Mouse (Mus musculus) MEL (cell line): ENCODE measurements around the gene Abhd4. TPM values are rescaled to one million over a fixed set of nuclear protein-coding genes. Genes with fewer than 3 reads are reported as not detected.

ENCODE experiments used
- DNase-seq: peaks from one replicate; pipeline ENCODE4 v3.0.0; 2011; ENCODE audit warnings: low read depth, low spot score
- H3K27ac ChIP-seq: 2 replicates; pipeline ENCODE4 v1.5.1; 2012; ENCODE audit warnings: low read depth, mild to moderate bottlenecking, control low read depth, low read length, moderate library complexity; ENCODE audit not compliant: control insufficient read depth
- H3K27me3 ChIP-seq, 2 experiments: fragments of 150-350 bp in 1 of 2; sonication (generic) in 1 of 2; 2 replicates each; pipeline ENCODE4 v1.6.1; 2012; ENCODE audit warnings: low read length in 2 of 2, mild to moderate bottlenecking in 2 of 2, improper control_type of control experiment in 1 of 2, moderate library complexity in 1 of 2; ENCODE audit not compliant: insufficient read depth in 2 of 2, control insufficient read depth in 1 of 2
- H3K36me3 ChIP-seq, 2 experiments: 2 replicates each; pipeline ENCODE4 v1.6.1; 2012 to 2014; ENCODE audit warnings: low read length in 2 of 2, improper control_type of control experiment in 1 of 2, inconsistent platforms in 1 of 2, mild to moderate bottlenecking in 1 of 2; ENCODE audit not compliant: insufficient read depth in 2 of 2, control insufficient read depth in 1 of 2
- H3K4me1 ChIP-seq, 2 experiments: fragments of 150-350 bp in 1 of 2; sonication (generic) in 1 of 2; 2 replicates each; pipeline ENCODE4 v1.6.1; 2012; ENCODE audit warnings: low read length in 2 of 2, improper control_type of control experiment in 1 of 2, mild to moderate bottlenecking in 1 of 2; ENCODE audit not compliant: insufficient read depth in 2 of 2, control insufficient read depth in 1 of 2
- H3K4me3 ChIP-seq, 2 experiments: fragments of 150-350 bp in 1 of 2; sonication (generic) in 1 of 2; 2 replicates each; pipeline ENCODE4 v1.5.1; 2012; ENCODE audit warnings: low read depth in 2 of 2, low read length in 2 of 2, mild to moderate bottlenecking in 2 of 2, moderate library complexity in 2 of 2, control low read depth in 1 of 2, improper control_type of control experiment in 1 of 2; ENCODE audit not compliant: control insufficient read depth in 1 of 2, insufficient read depth in 1 of 2
- H3K79me2 ChIP-seq: 2 replicates; pipeline ENCODE4 v1.6.1; 2012; ENCODE audit warnings: mild to moderate bottlenecking, low read length, moderate library complexity; ENCODE audit not compliant: control insufficient read depth, poor library complexity, insufficient read depth
- H3K9ac ChIP-seq: 2 replicates; pipeline ENCODE4 v1.6.1; 2012; ENCODE audit warnings: low read depth, mild to moderate bottlenecking, control low read depth, low read length, moderate library complexity; ENCODE audit not compliant: control insufficient read depth, poor library complexity, severe bottlenecking
- H3K9me3 ChIP-seq: fragments of 150-350 bp; sonication (generic); replicated peaks from 2 replicates; pipeline ENCODE4 v1.6.1; 2012; ENCODE audit warnings: mild to moderate bottlenecking, low read length, improper control_type of control experiment, moderate library complexity; ENCODE audit not compliant: insufficient read depth
- BHLHE40 ChIP-seq: IDR thresholded peaks from 2 replicates; pipeline ENCODE4 v1.6.1; 2012; ENCODE audit warnings: low read depth, mild to moderate bottlenecking, inconsistent platforms, low read length, improper control_type of control experiment, borderline replicate concordance
- CHD1 ChIP-seq: IDR thresholded peaks from 2 replicates; pipeline ENCODE4 v1.6.1; 2012; ENCODE audit warnings: low read depth, mild to moderate bottlenecking, inconsistent platforms, low read length, improper control_type of control experiment
- CHD2 ChIP-seq: IDR thresholded peaks from 2 replicates; pipeline ENCODE4 v1.6.1; 2011; ENCODE audit warnings: low read length, improper control_type of control experiment
- CTCF ChIP-seq, 3 experiments: IDR thresholded peaks in 2 of 3; conservative IDR thresholded peaks in 1 of 3; 2 replicates each; pipeline ENCODE4 v1.5.1; 2011 to 2012; ENCODE audit warnings: low read length in 3 of 3, low read depth in 2 of 3, mild to moderate bottlenecking in 2 of 3, improper control_type of control experiment in 1 of 3, inconsistent platforms in 1 of 3, mixed read lengths in 1 of 3, moderate library complexity in 1 of 3; ENCODE audit not compliant: control insufficient read depth in 1 of 3, insufficient read depth in 1 of 3, poor library complexity in 1 of 3, severe bottlenecking in 1 of 3
- E2F4 ChIP-seq: IDR thresholded peaks from 2 replicates; pipeline ENCODE4 v1.6.1; 2011; ENCODE audit warnings: low read depth, low read length, improper control_type of control experiment, borderline replicate concordance
- ELF1 ChIP-seq: IDR thresholded peaks from 2 replicates; pipeline ENCODE4 v1.6.1; 2014; ENCODE audit warnings: low read depth, mild to moderate bottlenecking, inconsistent platforms, low read length, improper control_type of control experiment, moderate library complexity
- ETS1 ChIP-seq: IDR thresholded peaks from 2 replicates; pipeline ENCODE4 v1.6.1; 2012; ENCODE audit warnings: low read depth, mild to moderate bottlenecking, inconsistent platforms, low read length, improper control_type of control experiment, moderate library complexity
- GABPA ChIP-seq: IDR thresholded peaks from 2 replicates; pipeline ENCODE4 v1.6.1; 2012; ENCODE audit warnings: low read depth, mild to moderate bottlenecking, inconsistent platforms, low read length, improper control_type of control experiment, moderate library complexity
- GATA1 ChIP-seq: IDR thresholded peaks from 2 replicates; pipeline ENCODE4 v1.6.1; 2011; ENCODE audit warnings: low read depth, low read length, improper control_type of control experiment
- HCFC1 ChIP-seq: IDR thresholded peaks from 2 replicates; pipeline ENCODE4 v1.6.1; 2012; ENCODE audit warnings: low read depth, mild to moderate bottlenecking, inconsistent platforms, low read length, improper control_type of control experiment, moderate library complexity
- KAT2A ChIP-seq: conservative IDR thresholded peaks from 2 replicates; pipeline ENCODE4 v1.6.1; 2012; ENCODE audit warnings: low read depth, low read length, improper control_type of control experiment, inconsistent platforms
- MAFK ChIP-seq: IDR thresholded peaks from 2 replicates; pipeline ENCODE4 v1.6.1; 2011; ENCODE audit warnings: low read depth, mild to moderate bottlenecking, low read length, improper control_type of control experiment, borderline replicate concordance
- MAX ChIP-seq: IDR thresholded peaks from 2 replicates; pipeline ENCODE4 v1.6.1; 2011; ENCODE audit warnings: low read length, improper control_type of control experiment
- MAZ ChIP-seq: IDR thresholded peaks from 2 replicates; pipeline ENCODE4 v1.6.1; 2012; ENCODE audit warnings: low read depth, mild to moderate bottlenecking, inconsistent platforms, low read length, improper control_type of control experiment
- MEF2A ChIP-seq: IDR thresholded peaks from 2 replicates; pipeline ENCODE4 v1.6.1; 2014; ENCODE audit warnings: low read depth, mild to moderate bottlenecking, inconsistent platforms, low read length, improper control_type of control experiment; ENCODE audit not compliant: poor library complexity, insufficient replicate concordance, severe bottlenecking; ENCODE audit errors: extremely low read depth
- MXI1 ChIP-seq: IDR thresholded peaks from 2 replicates; pipeline ENCODE4 v1.6.1; 2011; ENCODE audit warnings: mild to moderate bottlenecking, low read depth, low read length, improper control_type of control experiment
- MYB ChIP-seq: IDR thresholded peaks from 2 replicates; pipeline ENCODE4 v1.6.1; 2011; ENCODE audit warnings: mild to moderate bottlenecking, low read depth, low read length, improper control_type of control experiment
- MYC ChIP-seq: IDR thresholded peaks from 2 replicates; pipeline ENCODE4 v1.6.1; 2011; ENCODE audit warnings: low read depth, mild to moderate bottlenecking, low read length, improper control_type of control experiment, moderate library complexity
- NELFE ChIP-seq: IDR thresholded peaks from 2 replicates; pipeline ENCODE4 v1.6.1; 2011; ENCODE audit warnings: low read depth, low read length, improper control_type of control experiment
- NRF1 ChIP-seq: IDR thresholded peaks from 2 replicates; pipeline ENCODE4 v1.6.1; 2014; ENCODE audit warnings: low read depth, mild to moderate bottlenecking, inconsistent platforms, low read length, improper control_type of control experiment, moderate library complexity; ENCODE audit not compliant: poor library complexity, insufficient read depth, severe bottlenecking
- POLR2AphosphoS2 ChIP-seq: IDR thresholded peaks from 2 replicates; pipeline ENCODE4 v1.6.1; 2011; ENCODE audit warnings: low read length, improper control_type of control experiment
- RAD21 ChIP-seq: IDR thresholded peaks from 2 replicates; pipeline ENCODE4 v1.6.1; 2011; ENCODE audit warnings: mild to moderate bottlenecking, low read depth, low read length, improper control_type of control experiment
- RCOR1 ChIP-seq: IDR thresholded peaks from 2 replicates; pipeline ENCODE4 v1.6.1; 2012; ENCODE audit warnings: low read depth, mild to moderate bottlenecking, inconsistent platforms, low read length, improper control_type of control experiment
- SIN3A ChIP-seq: IDR thresholded peaks from 2 replicates; pipeline ENCODE4 v1.6.1; 2012; ENCODE audit warnings: low read length, improper control_type of control experiment, inconsistent platforms
- SMC3 ChIP-seq: IDR thresholded peaks from 2 replicates; pipeline ENCODE4 v1.6.1; 2011; ENCODE audit warnings: low read depth, low read length, improper control_type of control experiment
- TBP ChIP-seq: IDR thresholded peaks from 2 replicates; pipeline ENCODE4 v1.8.0; 2011; ENCODE audit warnings: low read depth, low read length, improper control_type of control experiment
- polyA plus RNA-seq, 2 experiments: library from polyadenylated mRNA; stranded (reverse) in 1 of 2; unstranded in 1 of 2; fragments of >175 nt in 1 of 2; fragments of >200 nt in 1 of 2; gene quantifications; 2 replicates each; pipeline versions ENCODE4 v1.2.1 to v1.2.4; 2012; ENCODE audit warnings: low replicate concordance in 2 of 2, low read depth in 1 of 2; ENCODE audit not compliant: insufficient read length in 2 of 2, insufficient read depth in 1 of 2, missing spikeins in 1 of 2
- total RNA-seq: library from RNA; depleted of rRNA; stranded (reverse); fragments of 300-350 nt; gene quantifications from 2 replicates; pipeline ENCODE4 v1.2.3, GENCODE M21; 2012

Gene Abhd4
- total and polyA plus RNA-seq, 3 experiments = 13.1 to 32.0 TPM; not detected in 1

DNA sequence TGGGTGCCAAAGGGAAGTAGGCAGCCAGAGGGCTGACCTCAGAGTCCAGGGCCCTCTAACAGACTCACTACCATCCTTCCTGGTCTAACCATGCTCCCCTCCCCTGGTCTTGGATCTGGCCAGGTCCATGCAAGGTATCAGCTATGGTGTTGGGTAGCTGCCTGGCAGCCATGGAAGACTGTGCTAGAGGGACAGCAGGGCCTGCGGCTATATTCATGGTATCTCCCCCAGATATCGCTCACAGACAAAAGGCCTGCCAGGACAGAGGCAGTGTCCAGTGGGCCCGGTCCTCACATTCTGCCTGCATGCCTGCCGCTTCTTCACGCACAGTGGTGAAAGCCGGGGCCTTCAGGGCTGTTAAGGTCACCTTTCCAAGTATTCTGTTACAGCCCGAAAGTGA lies 10.2 kb downstream of the Abhd4 start:
- peaks cover 0 to 6% of the 10 kb centered on the region in 2 experiments; a peak in 2 of 4 replicates for H3K36me3 ChIP-seq
- H3K4me3 ChIP-seq = no peak overlapping the region
- peaks cover 3 to 13% of the 10 kb centered on the region in 2 experiments for H3K4me1 ChIP-seq
- H3K79me2 ChIP-seq = no peaks in the 10 kb centered on the region; the same call in 1 of the 2 replicates
- H3K27me3 ChIP-seq = no peaks in the 10 kb centered on the region
- no peak for TF ChIP-seq GATA1
- TF ChIP-seq POLR2AphosphoS2 = no peak
- TF ChIP-seq MAZ = no peak
- TF ChIP-seq CHD2 = no peak
- TF ChIP-seq MAX = no peak
- TF ChIP-seq MXI1 = no peak
- no peak for TF ChIP-seq TBP
- no peak for TF ChIP-seq NELFE
- TF ChIP-seq RCOR1 = no peak
- no peak for TF ChIP-seq ETS1
- no peak for DNase-seq
- H3K9ac ChIP-seq = no peak overlapping the region
- H3K9me3 ChIP-seq = no peaks in the 10 kb centered on the region
- H3K27ac ChIP-seq = no peak overlapping the region

DNA sequence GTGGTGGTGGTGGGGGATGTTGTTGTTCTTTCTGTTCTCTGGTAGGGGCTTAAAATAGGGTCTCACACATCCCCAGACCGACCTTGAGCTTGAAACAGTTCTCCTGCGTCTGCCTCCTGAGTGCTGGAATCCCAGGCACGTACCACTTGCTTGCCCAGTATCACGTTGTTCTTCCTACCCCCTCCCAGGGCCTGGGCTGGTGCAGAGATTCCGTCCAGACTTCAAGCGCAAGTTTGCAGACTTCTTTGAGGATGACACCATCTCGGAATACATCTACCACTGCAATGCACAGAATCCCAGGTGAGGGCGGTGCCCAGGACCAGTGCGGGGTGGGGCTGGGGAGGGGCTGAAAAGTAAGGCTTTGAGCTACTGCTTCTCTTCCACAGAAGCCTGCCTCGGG lies 11.1 kb downstream of the Abhd4 start:
- Histone ChIP-seq H3K9me3 (no peaks in the 10 kb centered on the region), H3K36me3 (peaks cover 0 to 2% of the 10 kb centered on the region in 2 experiments; a peak in 2 of 4 replicates), H3K79me2 (no peaks in the 10 kb centered on the region), H3K27me3 (no peaks in the 10 kb centered on the region), H3K4me1 (peaks cover 0 to 8% of the 10 kb centered on the region in 2 experiments; a peak in 3 of 4 replicates), H3K9ac (no peak overlapping the region), H3K27ac (no peak overlapping the region), H3K4me3 (no peak overlapping the region)
- no peak for TF ChIP-seq SIN3A
- TF ChIP-seq NELFE = no peak
- DNase-seq = no peak

- Histone ChIP-seq H3K27me3 (no peaks in the 10 kb centered on the region), H3K4me1 (no peaks in the 10 kb centered on the region), H3K79me2 (no peaks in the 10 kb centered on the region), H3K27ac (no peak overlapping the region), H3K9ac (no peak overlapping the region), H3K9me3 (no peaks in the 10 kb centered on the region), H3K4me3 (no peak overlapping the region), H3K36me3 (no peaks in the 10 kb centered on the region)
- no peak for TF ChIP-seq HCFC1
- TF ChIP-seq E2F4 = no peak
- TF ChIP-seq MEF2A = no peak
- TF ChIP-seq ELF1 = no peak
- TF ChIP-seq BHLHE40 = no peak
- TF ChIP-seq MAFK = no peak
- TF ChIP-seq KAT2A = no peak
- TF ChIP-seq RAD21 = no peak
- TF ChIP-seq CTCF (IDR thresholded peaks at IDR 0.05 in 2 of 3, conservative IDR thresholded peaks at IDR 0.05 in 1 of 3; ENCODE audit: control insufficient read depth in 1 of 3, insufficient read depth in 1 of 3, low read depth in 2 of 3, low read length in 3 of 3, poor library complexity in 1 of 3, severe bottlenecking in 1 of 3) = no peak
- TF ChIP-seq SIN3A = no peak
- TF ChIP-seq MYB = no peak
- TF ChIP-seq GABPA = no peak
- TF ChIP-seq MAZ = no peak
- TF ChIP-seq CHD1 = no peak
- TF ChIP-seq SMC3 = no peak
- no peak for TF ChIP-seq MYC
- TF ChIP-seq NRF1 = no peak
- no peak for TF ChIP-seq CHD2
- no peak for DNase-seq
These were observed 12.0 kb downstream of the Abhd4 start for GRCm38 (mm10) chr14:54265951-54266350.
